ENCODE assay signal across 8 mouse cellular contexts in the genomic region with DNA sequence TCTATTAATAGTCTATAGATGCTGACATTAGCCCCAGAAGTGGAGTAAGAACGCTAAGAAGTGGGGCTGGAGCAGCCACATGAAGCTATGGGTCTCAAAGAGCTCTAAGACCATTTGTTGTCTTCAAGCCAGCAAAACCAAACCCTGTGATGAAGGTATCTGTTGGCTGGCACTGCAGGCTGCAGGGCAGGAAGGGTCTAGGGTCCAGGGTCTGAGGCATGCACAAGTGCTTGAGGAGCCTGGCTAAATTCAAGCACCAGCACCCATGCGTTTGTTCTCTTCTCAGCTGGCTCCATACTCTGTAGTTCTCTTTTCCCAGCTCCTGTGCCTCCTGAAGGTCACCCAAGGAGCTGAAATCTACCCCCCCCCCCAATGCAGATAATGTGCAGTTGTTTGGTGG. TPM values are rescaled to one million over a fixed set of nuclear protein-coding genes. Genes with fewer than 3 reads are reported as not detected.
A peak's percentile ranks its signal among the peaks of the same experiment; 100 is the strongest.
DNase-seq lines count a peak whose midpoint lies in the region; ATAC-seq and TF ChIP-seq lines count a peak whose summit lies in the region.

No protein-coding gene starts in this region.

- H3K4me2 ChIP-seq in midbrain, embryonic 12.5 days (replicated peaks) = 0 out of 2 replicates have a peak overlapping the region, but pooled peaks have one; percentile 93
- H3K4me2 ChIP-seq in midbrain, embryonic 11.5 days = no peak overlapping the region

- peaks cover 71% of the 10 kb centered on the region for H3K36me3 ChIP-seq in heart, embryonic 10.5 days
- H3K36me3 ChIP-seq in midbrain, embryonic 12.5 days = peaks cover 48% of the 10 kb centered on the region
- peaks cover 10% of the 10 kb centered on the region for H3K36me3 ChIP-seq in midbrain, embryonic 11.5 days (ENCODE audit: control insufficient read depth, insufficient read depth, low read length)
- peaks cover 76% of the 10 kb centered on the region for H3K36me3 ChIP-seq in limb, embryonic 10.5 days

- H3K27me3 ChIP-seq in heart, embryonic 10.5 days (ENCODE audit: insufficient read depth, poor library complexity, severe bottlenecking) = no peaks in the 10 kb centered on the region
- no peaks in the 10 kb centered on the region for H3K27me3 ChIP-seq in midbrain, embryonic 12.5 days
- no peaks in the 10 kb centered on the region for H3K27me3 ChIP-seq in midbrain, embryonic 11.5 days (ENCODE audit: control insufficient read depth, insufficient read depth, low read length)
- H3K27me3 ChIP-seq in limb, embryonic 10.5 days (ENCODE audit: low read depth, poor library complexity, severe bottlenecking) = no peaks in the 10 kb centered on the region

- H3K9ac ChIP-seq in midbrain, embryonic 12.5 days (replicated peaks) = no peak overlapping the region
- H3K9ac ChIP-seq in midbrain, embryonic 11.5 days (ENCODE audit: low read length) = no peak overlapping the region

- no peak for DNase-seq in heart, embryonic 10.5 days (ENCODE audit: low spot score)
- no peak for DNase-seq in heart, adult 18-20 months
- DNase-seq in midbrain, embryonic 11.5 days (ENCODE audit: low spot score, missing footprints) = no peak
- DNase-seq in limb, embryonic 10.5 days (ENCODE audit: low spot score) = no peak
- DNase-seq in right cerebral cortex, adult 18-20 months = no peak
- DNase-seq in urinary bladder, postnatal 25 days (ENCODE audit: low spot score) = no peak

- peaks cover 57% of the 10 kb centered on the region for H3K4me1 ChIP-seq in heart, embryonic 10.5 days
- H3K4me1 ChIP-seq in midbrain, embryonic 12.5 days = peaks cover 12% of the 10 kb centered on the region
- peaks cover 7% of the 10 kb centered on the region for H3K4me1 ChIP-seq in midbrain, embryonic 11.5 days (ENCODE audit: control insufficient read depth, insufficient read depth, low read length)
- H3K4me1 ChIP-seq in limb, embryonic 10.5 days = peaks cover 26% of the 10 kb centered on the region
- peaks cover 8% of the 10 kb centered on the region; the same call in 1 of the 2 replicates for H3K4me1 ChIP-seq in olfactory bulb, adult 2 months (ENCODE audit: control insufficient read depth, insufficient read depth, low read length)

- peak overlapping the region; percentile 98 for H3K27ac ChIP-seq in heart, embryonic 10.5 days
- H3K27ac ChIP-seq in midbrain, embryonic 12.5 days (replicated peaks) = peak overlapping the region; percentile 47; the same call in 1 of the 2 replicates
- no peak overlapping the region for H3K27ac ChIP-seq in midbrain, embryonic 11.5 days (ENCODE audit: low read depth, low read length)
- H3K27ac ChIP-seq in limb, embryonic 10.5 days = peak overlapping the region; percentile 97
- peak overlapping the region; percentile 46; the same call in 1 of the 2 replicates for H3K27ac ChIP-seq in olfactory bulb, adult 2 months (ENCODE audit: insufficient read depth, low read depth, low read length)

- no peaks in the 10 kb centered on the region for H3K9me3 ChIP-seq in heart, embryonic 10.5 days
- no peaks in the 10 kb centered on the region for H3K9me3 ChIP-seq in midbrain, embryonic 12.5 days
- no peaks in the 10 kb centered on the region for H3K9me3 ChIP-seq in midbrain, embryonic 11.5 days (ENCODE audit: control insufficient read depth, low read length)
- no peaks in the 10 kb centered on the region for H3K9me3 ChIP-seq in limb, embryonic 10.5 days (replicated peaks)

- H3K4me3 ChIP-seq in heart, embryonic 10.5 days = 0 out of 2 replicates have a peak overlapping the region, but pooled peaks have one; percentile 96
- no peak overlapping the region for H3K4me3 ChIP-seq in midbrain, embryonic 12.5 days
- no peak overlapping the region; the same call in 1 of the 2 replicates for H3K4me3 ChIP-seq in midbrain, embryonic 11.5 days (ENCODE audit: low read depth, low read length)
- H3K4me3 ChIP-seq in limb, embryonic 10.5 days = peak overlapping the region; percentile 94; the same call in 1 of the 2 replicates
- H3K4me3 ChIP-seq in olfactory bulb, adult 2 months (ENCODE audit: insufficient read depth, low read depth, low read length) = no peak overlapping the region

- no peak for TF ChIP-seq POLR2A in olfactory bulb, adult 2 months (IDR thresholded peaks at IDR 0.05; ENCODE audit: insufficient read depth, low read depth, low read length)

- 53% methylated on average over 2 of the region's 2 CpGs for WGBS in heart, embryonic 10.5 days
- 76% methylated on average over 2 of the region's 2 CpGs for WGBS in midbrain, embryonic 12.5 days
- 65% methylated on average over 2 of the region's 2 CpGs for WGBS in midbrain, embryonic 11.5 days
- WGBS in limb, embryonic 10.5 days = 79% methylated on average over 2 of the region's 2 CpGs
- 29% methylated on average over 2 of the region's 2 CpGs for WGBS in olfactory bulb, adult 2 months

- ATAC-seq in midbrain, embryonic 12.5 days (ENCODE audit: low FRiP score, low read depth) = no peak
- no peak for ATAC-seq in midbrain, embryonic 11.5 days (ENCODE audit: low FRiP score)

- TF ChIP-seq CTCF in olfactory bulb, adult 2 months (IDR thresholded peaks at IDR 0.05; ENCODE audit: insufficient read depth, low read depth, low read length) = no peak

RNA-seq across cellular contexts. Expression of a gene that starts 0.7 kb away (rescaled TPM):
- polyA plus RNA-seq in heart, embryonic 10.5 days (2016; fragmentation: Nextera tagmentation; extraction: Ambion mirVana) = 17.5 and 19.7 TPM in 2 replicates
- total RNA-seq in heart, adult 18-20 months (2021) = 1 to 10 TPM; 6.4 to 8.3 TPM
- polyA plus RNA-seq in midbrain, embryonic 12.5 days (2016; fragmentation: Nextera tagmentation; extraction: Ambion mirVana) = 25.0 and 29.8 TPM in 2 replicates
- 22.0 and 23.0 TPM in 2 replicates for polyA plus RNA-seq in midbrain, embryonic 11.5 days (2014; fragmentation: Nextera tagmentation; extraction: Ambion mirVana)
- polyA plus RNA-seq in limb, embryonic 10.5 days (2016; fragmentation: Nextera tagmentation; extraction: Ambion mirVana) = 27.9 and 29.2 TPM in 2 replicates
- not detected in 2 replicates for polyA plus RNA-seq in olfactory bulb, adult 2 months (2012; ENCODE audit: insufficient read depth, insufficient read length, low replicate concordance, missing spikeins)

RNA-seq across cellular contexts. Expression of a gene that starts 27.7 kb away (rescaled TPM):
- polyA plus RNA-seq in heart, embryonic 10.5 days (2016; fragmentation: Nextera tagmentation; extraction: Ambion mirVana) = 25.9 and 33.1 TPM in 2 replicates
- 10 to 100 TPM; 28.5 to 36.0 TPM for total RNA-seq in heart, adult 18-20 months (2021)
- 47.6 and 48.9 TPM in 2 replicates for polyA plus RNA-seq in midbrain, embryonic 12.5 days (2016; fragmentation: Nextera tagmentation; extraction: Ambion mirVana)
- 19.1 and 22.9 TPM in 2 replicates for polyA plus RNA-seq in midbrain, embryonic 11.5 days (2014; fragmentation: Nextera tagmentation; extraction: Ambion mirVana)
- 32.5 and 39.3 TPM in 2 replicates for polyA plus RNA-seq in limb, embryonic 10.5 days (2016; fragmentation: Nextera tagmentation; extraction: Ambion mirVana)
- polyA plus RNA-seq in olfactory bulb, adult 2 months (2012; ENCODE audit: insufficient read depth, insufficient read length, low replicate concordance, missing spikeins) = 307 TPM in 1 of 2 replicates, not detected in the other

RNA-seq across cellular contexts. Expression of a gene that starts 32.2 kb away (rescaled TPM):
- polyA plus RNA-seq in heart, embryonic 10.5 days (2016; fragmentation: Nextera tagmentation; extraction: Ambion mirVana) = 224 and 232 TPM in 2 replicates
- 100 to 1,000 TPM; 108 to 122 TPM for total RNA-seq in heart, adult 18-20 months (2021)
- polyA plus RNA-seq in midbrain, embryonic 12.5 days (2016; fragmentation: Nextera tagmentation; extraction: Ambion mirVana) = 225 and 253 TPM in 2 replicates
- 256 and 258 TPM in 2 replicates for polyA plus RNA-seq in midbrain, embryonic 11.5 days (2014; fragmentation: Nextera tagmentation; extraction: Ambion mirVana)
- 238 and 280 TPM in 2 replicates for polyA plus RNA-seq in limb, embryonic 10.5 days (2016; fragmentation: Nextera tagmentation; extraction: Ambion mirVana)
- not detected in 2 replicates for polyA plus RNA-seq in olfactory bulb, adult 2 months (2012; ENCODE audit: insufficient read depth, insufficient read length, low replicate concordance, missing spikeins)

RNA-seq across cellular contexts. Expression of a gene that starts 40.3 kb away (rescaled TPM):
- polyA plus RNA-seq in heart, embryonic 10.5 days (2016; fragmentation: Nextera tagmentation; extraction: Ambion mirVana) = 18.4 and 19.5 TPM in 2 replicates
- total RNA-seq in heart, adult 18-20 months (2021) = 1 to 10 TPM; 4.6 to 6.1 TPM
- polyA plus RNA-seq in midbrain, embryonic 12.5 days (2016; fragmentation: Nextera tagmentation; extraction: Ambion mirVana) = 26.8 and 27.0 TPM in 2 replicates
- polyA plus RNA-seq in midbrain, embryonic 11.5 days (2014; fragmentation: Nextera tagmentation; extraction: Ambion mirVana) = 20.7 and 22.0 TPM in 2 replicates
- polyA plus RNA-seq in limb, embryonic 10.5 days (2016; fragmentation: Nextera tagmentation; extraction: Ambion mirVana) = 18.2 and 20.4 TPM in 2 replicates
- polyA plus RNA-seq in olfactory bulb, adult 2 months (2012; ENCODE audit: insufficient read depth, insufficient read length, low replicate concordance, missing spikeins) = not detected in 2 replicates

RNA-seq across cellular contexts. Expression of a gene that starts 58.8 kb away (rescaled TPM):
- 60.6 and 65.3 TPM in 2 replicates for polyA plus RNA-seq in heart, embryonic 10.5 days (2016; fragmentation: Nextera tagmentation; extraction: Ambion mirVana)
- 10 to 100 TPM; 43.8 to 47.7 TPM for total RNA-seq in heart, adult 18-20 months (2021)
- polyA plus RNA-seq in midbrain, embryonic 12.5 days (2016; fragmentation: Nextera tagmentation; extraction: Ambion mirVana) = 56.8 and 57.1 TPM in 2 replicates
- polyA plus RNA-seq in midbrain, embryonic 11.5 days (2014; fragmentation: Nextera tagmentation; extraction: Ambion mirVana) = 35.9 and 39.5 TPM in 2 replicates
- polyA plus RNA-seq in limb, embryonic 10.5 days (2016; fragmentation: Nextera tagmentation; extraction: Ambion mirVana) = 43.3 and 57.6 TPM in 2 replicates
- polyA plus RNA-seq in olfactory bulb, adult 2 months (2012; ENCODE audit: insufficient read depth, insufficient read length, low replicate concordance, missing spikeins) = 125 and 417 TPM in 2 replicates

Comparison
In these comparisons a context has a peak if more than half of its experiments do, and no peak if none do; other contexts are left out.
1. H3K4me3 ChIP-seq: peak in heart, embryonic 10.5 days (single experiment) and limb, embryonic 10.5 days (single experiment); none in midbrain, embryonic 12.5 days (single experiment), midbrain, embryonic 11.5 days (single experiment) and olfactory bulb, adult 2 months (single experiment).
2. RNA of a gene that starts 32.2 kb away (polyA plus RNA-seq): 256 to 258 TPM in midbrain, embryonic 11.5 days, 225 to 253 TPM in midbrain, embryonic 12.5 days, 238 to 280 TPM in limb, embryonic 10.5 days and 224 to 232 TPM in heart, embryonic 10.5 days; not detected in olfactory bulb, adult 2 months; every median in the first group is over 100 times any median in the second.